In genomic region chr2:157559858-157560257, GRCm38 (mm10) we compare ENCODE assay signal across 8 mouse cellular contexts. TPM values are rescaled to one million over a fixed set of nuclear protein-coding genes. Genes with fewer than 3 reads are reported as not detected.
DNase-seq lines count a peak whose midpoint lies in the region; ATAC-seq lines count a peak whose summit lies in the region.

TSS of gene Nnat (plus strand) at chr2:157560078.

- intact Hi-C loops in left cerebral cortex, postnatal 4 days (cut with DNase I) = loop anchor here (5.0 kb wide), 2 partner anchors 83 to 98 kb away; no protein-coding TSS in a partner anchor

- DNase-seq in cerebellum, adult 11-12 months = peak; percentile 51
- peak; percentile 25 for DNase-seq in thymus, postnatal 4 days
- DNase-seq in thymus, adult 18-20 months = no peak
- DNase-seq in gonadal fat pad, adult 2 months (ENCODE audit: low read depth) = no peak
- DNase-seq in left cerebral cortex, postnatal 4 days = peak; percentile 91
- DNase-seq in neural tube, embryonic 10.5 days (ENCODE audit: extremely low spot score, low spot score) = peak; percentile 88
- DNase-seq in spleen, adult 18-20 months = no peak

- ATAC-seq in cerebellum, adult (ENCODE audit: insufficient number of reproducible peaks, low FRiP score, low TSS enrichment) = no peak

RNA-seq across cellular contexts. Expression of gene Nnat, which starts in this region (rescaled TPM):
- polyA plus RNA-seq in gonadal fat pad, adult 2 months (2012; rRNA removed) = 986 and 1,221 TPM in 2 replicates
- total RNA-seq in left cerebral cortex, postnatal 4 days (2021) = 1,000 to 10,000 TPM; 1,316 to 1,920 TPM

Comparison
In these comparisons a context has a peak if more than half of its experiments do, and no peak if none do; other contexts are left out.
1. DNase-seq: peak in cerebellum, adult 11-12 months (single experiment), thymus, postnatal 4 days (single experiment), left cerebral cortex, postnatal 4 days (single experiment) and neural tube, embryonic 10.5 days (single experiment); none in thymus, adult 18-20 months (0 of 2), gonadal fat pad, adult 2 months (single experiment) and spleen, adult 18-20 months (0 of 2).